Mouse (Mus musculus) yolk sac, embryonic 10.5 days (tissue): ENCODE results near the gene Aadacl2.

Experiments
- DNase-seq: peaks from one replicate; pipeline ENCODE4 v3.0.0-alpha.2; 2017; ENCODE audit warnings: low spot score

Gene Aadacl2

DNA sequence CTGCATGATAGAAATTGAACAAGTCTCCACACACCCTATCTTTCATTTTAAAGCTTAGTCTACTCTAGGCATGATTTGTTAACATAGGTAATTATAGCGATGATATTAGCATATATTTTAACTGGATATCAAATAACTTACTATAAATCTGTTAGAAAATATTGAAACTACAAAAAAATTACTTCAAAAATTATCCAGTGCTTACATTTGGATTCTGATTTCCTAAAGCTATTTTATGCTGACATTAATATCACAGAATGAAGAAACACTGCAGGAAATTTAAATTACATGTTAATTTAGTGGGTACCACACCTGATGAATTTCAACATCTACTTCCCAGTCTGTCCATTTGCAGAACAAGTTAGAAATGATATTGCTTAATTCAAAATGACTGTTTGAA, at the start of gene Aadacl2:
TSS of gene Aadacl2 (plus strand) at position 301 of the 400 bp plus-strand sequence.
- no peak for DNase-seq

DNA sequence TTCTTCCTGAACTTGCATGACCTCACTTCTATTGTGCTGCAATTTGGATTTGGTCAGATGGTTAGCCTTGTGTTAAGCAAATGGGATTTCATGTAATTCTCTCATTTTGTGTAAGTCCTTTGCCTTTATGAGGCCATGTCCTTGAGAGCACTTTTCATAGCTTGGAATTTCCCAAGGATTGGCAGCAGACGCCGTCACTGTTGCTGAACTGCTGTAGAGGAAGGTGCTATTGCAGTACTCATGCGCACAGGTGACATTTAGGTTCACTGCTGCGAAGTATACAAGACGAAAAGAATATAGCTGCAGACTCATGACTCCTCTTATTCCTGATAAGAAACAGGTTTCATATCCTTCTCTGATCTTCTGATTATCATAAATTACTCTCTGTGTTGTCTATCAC, 35.7 kb upstream of the Aadacl2 start:
- no peak for DNase-seq

DNA sequence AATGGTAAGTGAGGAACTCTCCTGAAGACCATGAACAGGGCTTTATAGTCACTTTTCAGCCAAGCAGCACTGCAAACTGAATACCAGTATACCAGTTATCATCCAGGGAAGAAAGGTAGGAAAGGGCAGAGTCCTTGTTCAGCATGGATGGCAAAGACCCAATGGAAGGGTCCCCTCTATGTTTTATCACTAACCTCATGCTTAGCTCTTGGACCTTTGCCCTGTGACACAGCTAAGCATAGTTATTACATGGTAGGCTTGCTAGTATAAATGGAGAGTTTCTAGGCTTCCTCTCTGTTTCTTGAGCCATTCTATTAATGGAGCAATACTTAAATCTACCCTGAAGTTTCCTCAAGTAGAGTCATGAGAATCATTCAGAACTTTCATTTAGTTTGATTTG, 32.0 kb upstream of the Aadacl2 start:
- no peak for DNase-seq

DNA sequence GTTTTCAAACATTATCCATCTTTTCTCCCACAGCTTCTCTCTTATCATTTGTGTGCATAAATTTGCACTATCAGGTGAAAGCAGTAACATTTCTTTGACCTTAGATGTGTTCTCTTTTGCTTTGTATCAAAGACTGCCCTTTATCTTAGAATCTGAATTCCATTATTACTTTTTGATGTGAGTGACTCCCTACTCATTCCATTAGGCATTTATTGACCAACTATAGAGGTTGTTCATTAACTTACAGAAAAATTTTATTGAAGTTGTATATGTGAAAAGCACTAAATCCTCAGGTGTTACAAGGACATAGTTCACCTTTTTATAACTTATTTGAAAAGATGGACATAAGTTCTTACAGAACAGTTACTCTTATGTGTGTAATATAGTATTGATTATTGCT, 2.9 kb upstream of the Aadacl2 start:
- no peak for DNase-seq

GRCm38 (mm10) chr3:60025417-60025816, 18.9 kb downstream of the Aadacl2 start, which contains the start of gene Aadac:
TSS of gene Aadac (plus strand) at chr3:60025717.
- no peak for DNase-seq

DNA sequence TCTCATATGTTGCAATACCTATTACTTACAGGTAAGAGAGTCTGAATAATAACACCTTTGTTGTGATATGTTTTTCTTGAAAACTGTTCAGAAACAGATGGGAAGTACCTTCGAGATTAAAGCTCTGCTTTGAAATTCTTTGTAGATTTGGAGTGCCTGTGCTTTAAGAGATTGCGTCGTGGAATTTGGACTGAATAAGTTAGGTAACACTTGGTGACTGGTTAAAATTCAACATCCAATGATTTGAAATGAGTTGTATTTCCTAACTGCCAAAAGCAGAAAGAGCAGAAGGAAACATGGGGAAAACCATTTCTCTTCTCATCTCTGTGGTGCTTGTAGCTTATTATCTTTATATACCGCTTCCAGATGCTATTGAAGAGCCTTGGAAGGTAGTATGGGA, 25.0 kb downstream of the Aadacl2 start:
- DNase-seq, result peak; percentile 10

GRCm38 (mm10) chr3:60046221-60046913, 39.8 kb downstream of the Aadacl2 start:
- DNase-seq, result no peak

- DNase-seq, result no peak
These were observed 46.8 kb downstream of the Aadacl2 start for GRCm38 (mm10) chr3:60053231-60053927.

- DNase-seq, result no peak
These were observed 47.4 kb downstream of the Aadacl2 start for GRCm38 (mm10) chr3:60053931-60054330.

- no peak for DNase-seq
These were observed 49.9 kb downstream of the Aadacl2 start for GRCm38 (mm10) chr3:60056451-60056850.

- DNase-seq, result no peak
These were observed 50.7 kb downstream of the Aadacl2 start for GRCm38 (mm10) chr3:60057070-60057808.

- no peak for DNase-seq
These were observed 51.2 kb downstream of the Aadacl2 start for GRCm38 (mm10) chr3:60057809-60058082.
